Comparison of ENCODE assay signal across 10 mouse cellular contexts in the genomic region with DNA sequence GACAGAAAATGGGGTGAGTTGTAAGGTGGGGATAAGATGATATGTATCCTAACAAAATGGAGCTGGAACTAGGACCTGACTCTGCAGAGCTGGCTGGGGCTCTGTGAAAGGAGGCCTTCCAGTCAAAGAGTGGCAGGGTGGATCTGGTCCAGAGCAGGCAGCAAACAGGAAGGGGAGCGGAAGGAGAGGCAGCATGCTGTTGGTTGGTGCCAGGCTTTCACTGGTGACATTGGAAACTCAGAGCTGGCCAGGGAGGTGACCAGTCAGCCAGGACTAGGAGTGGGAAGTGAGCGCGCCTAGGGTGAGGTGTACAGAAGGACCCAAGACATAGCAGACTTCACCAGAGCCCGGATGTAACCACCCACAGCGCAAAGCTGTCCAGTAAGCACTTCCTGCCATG.
"Had no signal": no experiment of that assay in that cellular context is flagged by ENCODE, and none has a peak within 500 bp of the region (broad histone marks: within the 10 kb centered on the region; RNA-seq: fewer than 3 reads in every experiment).

No protein-coding gene starts in this region.

- H3K4me2 ChIP-seq: limb, embryonic 12.5 days; midbrain, embryonic 12.5 days; neural tube, embryonic 13.5 days had no signal

- H3K9me3 ChIP-seq: limb, embryonic 12.5 days; midbrain, embryonic 12.5 days; neural tube, embryonic 13.5 days had no signal

- H3K4me3 ChIP-seq: limb, embryonic 12.5 days; midbrain, embryonic 12.5 days; neural tube, embryonic 13.5 days had no signal

- H3K27me3 ChIP-seq: limb, embryonic 12.5 days; midbrain, embryonic 12.5 days; neural tube, embryonic 13.5 days had no signal

- H3K36me3 ChIP-seq: limb, embryonic 12.5 days; midbrain, embryonic 12.5 days; neural tube, embryonic 13.5 days had no signal

- ATAC-seq: midbrain, embryonic 16.5 days had no signal

- H3K4me1 ChIP-seq: limb, embryonic 12.5 days; midbrain, embryonic 12.5 days; neural tube, embryonic 13.5 days had no signal

- H3K9ac ChIP-seq: limb, embryonic 12.5 days; liver, embryonic 14.5 days; midbrain, embryonic 12.5 days; neural tube, embryonic 13.5 days had no signal

- DNase-seq: kidney, postnatal 36 days; lung, adult 18-20 months; right cerebral cortex, postnatal 14 days; thymus, postnatal 4 days had no signal

- H3K27ac ChIP-seq: kidney, postnatal 0 days; limb, embryonic 12.5 days; liver, embryonic 14.5 days; midbrain, embryonic 12.5 days; neural tube, embryonic 13.5 days had no signal
